ENCODE assay signal across 23 mouse cellular contexts in genomic region chr14:73625469-73625868, GRCm38 (mm10). TPM values are rescaled to one million over a fixed set of nuclear protein-coding genes. Genes with fewer than 3 reads are reported as not detected.
DNase-seq lines count a peak whose midpoint lies in the region; ATAC-seq and TF ChIP-seq lines count a peak whose summit lies in the region.
"Had no signal": no experiment of that assay in that cellular context is flagged by ENCODE, and none has a peak within 500 bp of the region (broad histone marks: within the 10 kb centered on the region; RNA-seq: fewer than 3 reads in every experiment).

No protein-coding gene starts in this region.

- no peaks in the 10 kb centered on the region for H3K4me1 ChIP-seq in hindbrain, postnatal 0 days (ENCODE audit: insufficient read depth, low read length)
- H3K4me1 ChIP-seq in hindbrain, embryonic 11.5 days (replicated peaks; ENCODE audit: control insufficient read depth, insufficient read depth, low read length), result no peaks in the 10 kb centered on the region
- H3K4me1 ChIP-seq in liver, adult 2 months (ENCODE audit: control insufficient read depth, insufficient read depth, low read length), result peaks cover 12% of the 10 kb centered on the region
- no peaks in the 10 kb centered on the region for H3K4me1 ChIP-seq in CH12.LX (ENCODE audit: control insufficient read depth in 1 of 2, insufficient read depth in 2 of 2)
- H3K4me1 ChIP-seq: forebrain, embryonic 12.5 days; heart, embryonic 15.5 days; hindbrain, embryonic 12.5 days; limb, embryonic 10.5 days; neural tube, embryonic 15.5 days had no signal

- H3K9me3 ChIP-seq in hindbrain, postnatal 0 days (ENCODE audit: low read length), result no peaks in the 10 kb centered on the region
- no peaks in the 10 kb centered on the region for H3K9me3 ChIP-seq in hindbrain, embryonic 11.5 days (ENCODE audit: control insufficient read depth, low read length)
- H3K9me3 ChIP-seq in CH12.LX (replicated peaks; ENCODE audit: low read length), result no peaks in the 10 kb centered on the region
- H3K9me3 ChIP-seq: forebrain, embryonic 12.5 days; heart, embryonic 15.5 days; hindbrain, embryonic 12.5 days; limb, embryonic 10.5 days; neural tube, embryonic 15.5 days had no signal

- peak; percentile 27 for TF ChIP-seq CTCF in hindbrain, postnatal 0 days (IDR thresholded peaks at IDR 0.05; ENCODE audit: low read depth)
- TF ChIP-seq CTCF in liver, adult 2 months (IDR thresholded peaks at IDR 0.05; ENCODE audit: low read depth, low read length), result peak; percentile 62
- peak in 1 of 2 experiments; percentile 41; a peak in 2 of 4 replicates for TF ChIP-seq CTCF in CH12.LX (conservative IDR thresholded peaks at IDR 0.05 in 1 of 2, IDR thresholded peaks at IDR 0.05 in 1 of 2; ENCODE audit: low read depth in 2 of 2, low read length in 2 of 2)
- no peak for TF ChIP-seq CTCF in brain, embryonic 14.5 days (IDR thresholded peaks at IDR 0.05; ENCODE audit: borderline replicate concordance, extremely low read depth, insufficient read depth, insufficient read length)

- no peak overlapping the region for H3K4me3 ChIP-seq in hindbrain, postnatal 0 days (ENCODE audit: low read length)
- H3K4me3 ChIP-seq in hindbrain, embryonic 11.5 days (ENCODE audit: low read depth, low read length), result no peak overlapping the region
- no peak overlapping the region for H3K4me3 ChIP-seq in liver, adult 2 months (ENCODE audit: insufficient read depth, low read depth, low read length)
- no peak overlapping the region for H3K4me3 ChIP-seq in CH12.LX (replicated peaks in 1 of 3; ENCODE audit: low read depth in 2 of 3, low read length in 2 of 3, poor library complexity in 1 of 3)
- H3K4me3 ChIP-seq: forebrain, embryonic 12.5 days; heart, embryonic 15.5 days; hindbrain, embryonic 12.5 days; limb, embryonic 10.5 days; neural tube, embryonic 15.5 days had no signal

- no peak for TF ChIP-seq POLR2A in liver, adult 2 months (IDR thresholded peaks at IDR 0.05; ENCODE audit: extremely low read depth, insufficient read depth, low read length)
- no peak for TF ChIP-seq POLR2A in CH12.LX (IDR thresholded peaks at IDR 0.05; ENCODE audit: low read depth, low read length)
- no peak for TF ChIP-seq POLR2A in brain, embryonic 14.5 days (IDR thresholded peaks at IDR 0.05; ENCODE audit: borderline replicate concordance, extremely low read depth, insufficient read depth, insufficient read length, poor library complexity, severe bottlenecking)

- H3K4me2 ChIP-seq in hindbrain, postnatal 0 days (ENCODE audit: low read depth, low read length), result no peak overlapping the region
- H3K4me2 ChIP-seq in hindbrain, embryonic 11.5 days (replicated peaks; ENCODE audit: low read depth, low read length), result no peak overlapping the region
- H3K4me2 ChIP-seq in CH12.LX (ENCODE audit: insufficient read depth, low read depth, poor library complexity, severe bottlenecking), result no peak overlapping the region
- H3K4me2 ChIP-seq: forebrain, embryonic 12.5 days; heart, embryonic 15.5 days; hindbrain, embryonic 12.5 days; midbrain, embryonic 11.5 days; neural tube, embryonic 15.5 days had no signal

- H3K79me2 ChIP-seq in liver, adult 2 months (ENCODE audit: control insufficient read depth, insufficient read depth, low read length), result no peaks in the 10 kb centered on the region
- H3K79me2 ChIP-seq in CH12.LX (replicated peaks; ENCODE audit: control insufficient read depth, extremely low read depth, insufficient read depth, poor library complexity, severe bottlenecking), result no peaks in the 10 kb centered on the region

- H3K9ac ChIP-seq in hindbrain, postnatal 0 days (replicated peaks; ENCODE audit: low read length), result no peak overlapping the region
- H3K9ac ChIP-seq in hindbrain, embryonic 11.5 days (ENCODE audit: low read depth, low read length), result no peak overlapping the region
- no peak overlapping the region for H3K9ac ChIP-seq in liver, adult 2 months (ENCODE audit: low read depth, low read length)
- no peak overlapping the region for H3K9ac ChIP-seq in CH12.LX (ENCODE audit: insufficient read depth, low read depth)
- H3K9ac ChIP-seq: forebrain, embryonic 12.5 days; heart, embryonic 15.5 days; hindbrain, embryonic 12.5 days; neural tube, embryonic 15.5 days had no signal

- no peak for DNase-seq in hindbrain, postnatal 0 days (ENCODE audit: low spot score)
- DNase-seq in hindbrain, embryonic 11.5 days (ENCODE audit: low spot score), result no peak
- DNase-seq in liver, adult 2 months (ENCODE audit: extremely low read depth, low read depth, low spot score), result peak; percentile 77
- DNase-seq in liver (no peak), CH12.LX (ENCODE audit: extremely low read depth) (peak; percentile 16)
- DNase-seq in brain, embryonic 14.5 days (ENCODE audit: low read depth), result peak; percentile 3
- DNase-seq in embryo, embryonic 11 days, result no peak
- no peak for DNase-seq in yolk sac, embryonic 10.5 days (ENCODE audit: low spot score)
- DNase-seq: adrenal gland, postnatal 10 days; cerebellum, adult 8-10 months; layer of hippocampus, postnatal 36 days; thymus, postnatal 36 days had no signal

- dilution Hi-C loops in CH12.LX (cut with MboI; ENCODE audit: extremely low pct_ligation_motif_present, extremely low pct_unique_long_range_greater_than_20kb, low sequenced_read_pairs), result no loop called here

- WGBS in hindbrain, postnatal 0 days, result 64% methylated on average over 3 of the region's 3 CpGs
- WGBS in hindbrain, embryonic 11.5 days, result 69% methylated on average over 3 of the region's 3 CpGs
- 38% methylated on average over 3 of the region's 3 CpGs for WGBS in liver, adult 2 months

- no peak overlapping the region for H3K27ac ChIP-seq in hindbrain, postnatal 0 days
- no peak overlapping the region for H3K27ac ChIP-seq in hindbrain, embryonic 11.5 days (ENCODE audit: low read depth, low read length)
- H3K27ac ChIP-seq in liver, adult 2 months (replicated peaks; ENCODE audit: insufficient read depth, low read depth, low read length), result no peak overlapping the region
- no peak overlapping the region for H3K27ac ChIP-seq in CH12.LX (ENCODE audit: insufficient read depth, low read depth)
- H3K27ac ChIP-seq: forebrain, embryonic 12.5 days; heart, embryonic 15.5 days; hindbrain, embryonic 12.5 days; limb, embryonic 10.5 days; macrophage; neural tube, embryonic 15.5 days had no signal

- peak; percentile 51 for TF ChIP-seq RAD21 in CH12.LX (IDR thresholded peaks at IDR 0.05; ENCODE audit: low read depth, low read length)

- TF ChIP-seq EP300 in CH12.LX (IDR thresholded peaks at IDR 0.05; ENCODE audit: low read length), result no peak

- no peaks in the 10 kb centered on the region for H3K27me3 ChIP-seq in hindbrain, postnatal 0 days (ENCODE audit: insufficient read depth, low read length)
- no peaks in the 10 kb centered on the region for H3K27me3 ChIP-seq in hindbrain, embryonic 11.5 days (ENCODE audit: control insufficient read depth, insufficient read depth, low read length)
- no peaks in the 10 kb centered on the region for H3K27me3 ChIP-seq in liver, adult 2 months (ENCODE audit: control insufficient read depth, insufficient read depth, low read length)
- H3K27me3 ChIP-seq in CH12.LX (replicated peaks), result no peaks in the 10 kb centered on the region
- H3K27me3 ChIP-seq: forebrain, embryonic 12.5 days; heart, embryonic 15.5 days; hindbrain, embryonic 12.5 days; neural tube, embryonic 15.5 days had no signal

- H3K36me3 ChIP-seq in hindbrain, postnatal 0 days (ENCODE audit: insufficient read depth, low read length), result no peaks in the 10 kb centered on the region
- H3K36me3 ChIP-seq in hindbrain, embryonic 11.5 days (ENCODE audit: control insufficient read depth, insufficient read depth, low read length), result no peaks in the 10 kb centered on the region
- no peaks in the 10 kb centered on the region for H3K36me3 ChIP-seq in liver, adult 2 months (ENCODE audit: control insufficient read depth, insufficient read depth, low read length)
- H3K36me3 ChIP-seq in CH12.LX (replicated peaks in 1 of 2; ENCODE audit: control insufficient read depth in 1 of 2, insufficient read depth in 1 of 2, low read length in 1 of 2), result no peaks in the 10 kb centered on the region
- H3K36me3 ChIP-seq: forebrain, embryonic 12.5 days; heart, embryonic 15.5 days; hindbrain, embryonic 12.5 days; limb, embryonic 10.5 days; neural tube, embryonic 15.5 days had no signal

- in situ Hi-C loops in CH12.LX (cut with MboI; ENCODE audit: low pct_ligation_motif_present, low pct_unique_long_range_greater_than_20kb, low sequenced_read_pairs), result no loop called here

- no peak for ATAC-seq in hindbrain, postnatal 0 days
- no peak for ATAC-seq in hindbrain, embryonic 11.5 days (ENCODE audit: low FRiP score)

TF ChIP-seq in CH12.LX, 34 proteins besides CTCF, POLR2A, EP300 and RAD21:
- no peak for TF ChIP-seq TBP (conservative IDR thresholded peaks at IDR 0.05; ENCODE audit: low read depth, low read length)
- no peak for TF ChIP-seq UBTF (IDR thresholded peaks at IDR 0.05; ENCODE audit: low read depth, low read length)
- no peak for TF ChIP-seq CHD2 (IDR thresholded peaks at IDR 0.05; ENCODE audit: low read length)
- no peak; the same call in 1 of the 2 replicates for TF ChIP-seq SMC3 (IDR thresholded peaks at IDR 0.05; ENCODE audit: low read depth, low read length)

RNA-seq across cellular contexts. Expression of gene Gm21750, which starts 35.6 kb away (rescaled TPM):
- total RNA-seq in hindbrain, postnatal 0 days (2014; rRNA removed), result not detected in 2 replicates
- polyA plus RNA-seq in hindbrain, postnatal 0 days (2015; fragmentation: Nextera tagmentation; extraction: Ambion mirVana), result not detected in 2 replicates
- not detected in 2 replicates for polyA plus RNA-seq in hindbrain, embryonic 11.5 days (2014; fragmentation: Nextera tagmentation; extraction: Ambion mirVana)
- total RNA-seq in liver, adult 2 months (2014; rRNA removed), result not detected in 2 replicates
- polyA plus RNA-seq in liver, adult 2 months (2012; rRNA removed), result not detected in 2 replicates
- total RNA-seq in CH12.LX (2012; rRNA removed) (not detected in 2 replicates), CH12.LX (2014; rRNA removed) (not detected in 2 replicates)
- polyA plus RNA-seq in CH12.LX (2012; ENCODE audit: insufficient read length, low read depth), result not detected in 2 replicates
- polyA plus RNA-seq in brain, embryonic 14.5 days (2012; rRNA removed), result not detected in 2 replicates
- total RNA-seq: adrenal gland, postnatal 10 days; layer of hippocampus, postnatal 36 days had no signal
- polyA plus RNA-seq: forebrain, embryonic 12.5 days; gonadal fat pad, adult 2 months; heart, embryonic 15.5 days; hindbrain, embryonic 12.5 days; intestine, embryonic 14.5 days; large intestine, adult 2 months; limb, embryonic 10.5 days; liver, embryonic 16.5 days; macrophage; midbrain, embryonic 11.5 days; neural tube, embryonic 15.5 days had no signal

Comparison
In these comparisons a context has a peak if more than half of its experiments do, and no peak if none do; other contexts are left out.
1. DNase-seq: peak in liver, adult 2 months (single experiment), CH12.LX (single experiment) and brain, embryonic 14.5 days (single experiment); none in hindbrain, postnatal 0 days (single experiment), hindbrain, embryonic 11.5 days (single experiment), liver (single experiment), embryo, embryonic 11 days (single experiment) and yolk sac, embryonic 10.5 days (single experiment).